Mouse (Mus musculus) liver, adult 2 months (tissue): ENCODE data around the gene Ralb.

Source experiments
- CTCF ChIP-seq: fragments of 200-500 bp; IDR thresholded peaks from 2 replicates; pipeline ENCODE4 v1.5.1; 2011; ENCODE audit warnings: low read depth, low read length, control low read depth
- POLR2A ChIP-seq: fragments of 200-500 bp; IDR thresholded peaks from 2 replicates; pipeline ENCODE4 v1.6.1; 2011; ENCODE audit warnings: low read length, control low read depth; ENCODE audit not compliant: insufficient read depth; ENCODE audit errors: extremely low read depth

DNA sequence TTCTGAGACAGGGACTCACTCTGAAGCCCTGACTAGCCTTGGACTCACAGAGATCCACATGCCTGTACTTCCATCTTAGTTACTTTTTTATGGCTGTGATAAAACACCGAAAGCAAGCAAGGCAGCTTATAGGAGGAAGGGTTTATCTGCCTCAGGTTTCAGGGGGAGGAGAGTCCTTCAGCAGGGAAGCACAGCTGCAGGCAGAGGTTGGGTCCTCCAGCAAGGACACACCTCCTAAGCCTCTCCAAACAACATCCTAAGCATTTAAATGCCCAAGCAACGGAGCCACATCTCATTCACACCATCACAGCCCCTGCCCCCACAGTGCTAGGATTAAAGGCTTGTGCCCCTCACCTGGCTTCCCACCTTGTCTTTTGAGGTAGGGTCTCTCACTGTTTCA lies 18.8 kb downstream of the Ralb start:
- TF ChIP-seq POLR2A (no peak), CTCF (no peak)
